Mouse (Mus musculus) layer of hippocampus, postnatal 10 days (tissue): ENCODE measurements around the gene Slc10a2. TPM values are rescaled to one million over a fixed set of nuclear protein-coding genes. Genes with fewer than 3 reads are reported as not detected.
"Not testable (repeated sequence)": the region's sequence is repeated elsewhere in the genome, so short reads cannot be mapped to it uniquely, and the experiment has no call there.

Source experiments
- DNase-seq, 2 experiments: peaks; one replicate each; pipeline ENCODE4 v3.0.0; 2021; ENCODE audit warnings: low spot score in 2 of 2
- long read RNA-seq: library from polyadenylated mRNA; stranded (forward); transcript quantifications from one replicate; pipeline ENCODE4 v2.0.0, GENCODE M21; 2023
- total RNA-seq, 2 experiments: library from RNA; stranded (reverse); gene quantifications; 2 replicates each; pipeline ENCODE4 v1.2.3; 2021

The Slc10a2 gene
- total RNA-seq = not detected
- long read RNA-seq = 0 reads

GRCm38 (mm10) chr8:5105186-5105585 is at the start of gene Slc10a2:
TSS of gene Slc10a2 (minus strand) at chr8:5105351.
- no peak for DNase-seq

DNA sequence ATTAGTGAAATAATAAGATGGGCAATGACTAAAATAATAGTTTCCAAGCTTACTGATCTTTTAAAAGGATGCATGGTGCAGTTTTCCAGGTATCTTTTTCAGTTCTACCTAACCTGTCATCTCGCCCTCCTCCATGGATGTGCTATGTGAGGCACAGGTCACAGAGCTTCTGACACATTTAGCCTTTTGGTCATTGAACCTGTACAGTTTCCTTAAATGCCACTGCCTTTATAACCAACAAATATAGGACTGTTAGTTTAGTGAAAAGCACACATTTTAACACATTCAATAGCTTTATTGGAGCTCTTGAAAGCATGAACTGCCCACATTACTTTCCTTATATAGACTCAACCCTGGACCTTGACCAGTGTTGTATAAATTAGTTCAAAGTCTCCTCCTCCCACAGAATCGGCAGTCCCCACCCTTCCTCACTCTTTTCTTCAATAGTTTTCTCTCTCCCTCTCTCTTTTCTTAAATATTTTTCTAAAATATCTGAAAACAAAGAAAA is 24.2 kb upstream of the Slc10a2 start:
- DNase-seq = no peak

GRCm38 (mm10) chr8:5106855-5107254 is 1.7 kb upstream of the Slc10a2 start:
- DNase-seq = no peak

DNA sequence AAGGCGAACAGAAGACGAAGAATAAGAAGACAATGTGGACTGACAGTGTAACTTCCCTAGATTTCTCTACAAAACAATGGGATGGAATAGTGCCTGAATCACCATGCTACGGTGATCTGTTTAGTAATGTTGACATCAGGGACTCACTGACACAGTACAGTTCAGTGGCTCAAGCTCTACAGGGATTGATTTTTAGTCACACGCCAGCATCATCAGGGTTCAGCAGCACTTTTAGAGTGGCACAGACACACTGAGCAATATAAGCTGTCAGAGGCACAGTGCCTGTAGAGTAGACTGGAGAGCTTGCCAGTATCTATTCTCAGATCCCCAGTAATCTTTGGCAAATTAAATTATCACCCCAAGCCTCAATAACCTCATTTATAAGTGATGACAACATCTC is 9.8 kb downstream of the Slc10a2 start:
- DNase-seq = no peak

GRCm38 (mm10) chr8:5093991-5094390 is 11.2 kb downstream of the Slc10a2 start:
- DNase-seq = not testable (repeated sequence)

DNA sequence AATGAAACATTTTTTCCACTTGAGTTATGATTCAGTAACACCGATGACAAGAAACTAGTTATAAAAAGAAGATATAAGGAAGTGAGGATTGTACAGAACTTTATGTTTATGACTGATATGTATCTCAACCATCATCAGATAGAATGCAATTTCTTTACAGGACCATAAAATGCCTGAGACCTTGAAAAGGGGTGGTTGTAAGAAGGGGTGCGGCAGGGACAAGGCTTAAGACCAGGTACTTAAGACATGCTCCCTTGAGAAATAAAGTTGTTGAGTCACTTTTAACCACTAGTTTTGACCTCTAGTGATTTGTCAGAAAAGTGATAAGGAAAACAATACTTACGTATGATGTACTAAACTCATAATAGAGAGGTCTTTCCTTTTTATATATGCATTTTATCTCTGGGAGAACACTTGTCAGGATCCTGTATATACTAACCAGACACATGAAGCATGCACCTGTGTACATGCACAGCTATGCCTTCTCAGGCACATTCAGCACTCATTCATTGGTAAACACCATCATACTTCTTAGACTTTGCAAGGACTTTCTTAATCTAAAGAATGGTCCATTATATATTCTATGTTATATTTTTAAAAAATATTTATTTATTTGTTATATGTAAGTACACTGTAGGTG is 31.4 kb downstream of the Slc10a2 start:
- DNase-seq = no peak

GRCm38 (mm10) chr8:5058888-5059287 is 46.3 kb downstream of the Slc10a2 start:
- no peak for DNase-seq

DNA sequence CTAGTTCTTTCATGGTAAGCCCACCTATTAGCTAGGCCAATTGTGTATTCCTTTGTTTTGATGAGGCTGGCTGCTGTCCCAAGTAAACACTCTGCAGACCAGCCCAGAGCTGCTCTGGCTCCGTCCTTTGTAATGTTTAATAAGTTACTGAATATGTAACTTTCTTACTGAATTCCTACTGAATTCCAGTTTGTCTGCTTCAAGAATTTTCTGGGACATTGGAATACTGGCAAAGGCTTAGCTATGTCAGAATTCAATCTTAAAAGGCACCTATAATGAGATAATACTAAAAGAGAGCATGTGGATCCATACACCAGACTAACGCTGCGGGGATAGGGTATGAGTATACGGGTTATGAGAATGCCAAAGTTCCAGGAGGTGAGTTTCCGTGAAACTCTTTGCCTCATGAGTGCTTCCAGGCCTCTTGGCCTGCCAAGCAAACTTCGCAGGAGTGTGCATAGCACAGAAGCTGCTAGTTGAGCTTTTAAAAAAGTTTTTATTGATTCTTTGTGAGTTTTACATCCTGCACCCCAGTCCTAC is 60.7 kb downstream of the Slc10a2 start:
- not testable (repeated sequence) for DNase-seq

DNA sequence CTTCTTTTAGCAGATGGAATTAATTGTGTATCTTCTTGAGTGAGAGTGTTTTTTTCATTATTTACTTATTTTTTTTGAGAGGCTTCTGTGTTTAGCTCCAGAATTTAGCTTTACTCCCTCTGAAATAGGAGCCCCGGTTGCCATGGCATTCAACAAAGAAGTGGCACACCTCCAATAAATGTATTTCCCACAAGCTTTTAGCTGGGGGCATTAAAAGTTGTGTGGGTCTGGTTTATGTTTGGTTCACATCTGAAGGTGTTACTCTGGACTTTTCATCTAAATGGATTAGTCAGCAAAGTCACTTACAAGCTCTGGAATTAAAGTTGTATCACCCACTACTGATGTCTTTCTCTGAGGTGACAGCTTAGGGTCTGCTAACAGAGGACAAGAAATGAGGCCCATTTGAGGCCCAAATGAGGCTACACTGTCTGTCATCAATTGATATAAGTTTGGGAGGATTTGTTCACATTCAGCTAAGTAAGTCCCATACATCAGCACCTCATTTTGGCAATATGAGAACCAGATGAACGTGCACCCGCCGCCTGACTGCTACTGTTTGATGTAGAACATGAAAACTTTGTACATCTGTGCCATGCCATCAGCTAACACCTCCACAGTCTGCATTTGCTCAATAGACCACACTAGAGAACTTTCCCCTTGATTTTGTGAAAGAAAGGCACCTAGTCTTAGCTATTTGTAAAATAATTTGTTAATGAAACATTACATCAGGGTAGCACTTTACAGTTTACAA is 66.2 kb downstream of the Slc10a2 start:
- DNase-seq = no peak
